Mouse (Mus musculus): ENCODE measurements at regions not wholly inside any gene's neighbourhood (a gene's known extent, or its start where the extent isn't known, plus 50 kb on each side); places are given as distances from the start of the nearest gene placed in this dataset.

DNA sequence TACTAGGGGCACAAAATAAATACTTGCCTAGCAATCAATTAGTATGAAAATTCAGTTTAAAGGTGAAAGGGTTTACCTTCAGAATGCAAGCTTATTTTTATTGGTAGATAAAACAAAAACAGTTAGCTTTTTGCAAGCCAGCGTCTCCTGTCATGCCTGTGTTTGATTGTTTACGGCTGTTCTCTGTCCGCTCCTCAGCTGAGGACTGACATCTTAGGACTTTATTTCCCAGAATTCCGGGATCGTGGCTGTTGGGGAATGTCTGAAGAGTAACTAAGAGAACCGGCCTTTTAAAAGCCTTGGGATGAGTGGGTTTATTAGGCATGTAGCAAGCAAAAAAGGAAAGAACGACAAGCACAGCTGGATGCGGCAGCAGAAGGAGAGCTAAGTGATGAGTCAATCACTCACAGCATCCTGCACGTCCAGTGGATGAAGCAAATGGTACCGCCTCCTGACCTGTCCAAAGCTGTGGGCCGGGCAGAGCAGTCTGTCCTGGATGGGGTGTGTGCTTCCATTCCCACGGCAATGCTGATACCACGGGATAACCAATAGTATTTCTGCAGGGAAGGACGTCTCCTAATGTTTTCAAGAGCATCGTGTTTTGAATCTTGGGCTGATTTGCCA lies 990.9 kb downstream of the Adgrl2 start:
- no peak for ATAC-seq (replicated peaks in 1 of 2; ENCODE audit: insufficient read depth in 1 of 2, low FRiP score in 2 of 2, low TSS enrichment in 1 of 2, low read depth in 1 of 2, poor library complexity in 2 of 2, severe bottlenecking in 2 of 2)

DNA sequence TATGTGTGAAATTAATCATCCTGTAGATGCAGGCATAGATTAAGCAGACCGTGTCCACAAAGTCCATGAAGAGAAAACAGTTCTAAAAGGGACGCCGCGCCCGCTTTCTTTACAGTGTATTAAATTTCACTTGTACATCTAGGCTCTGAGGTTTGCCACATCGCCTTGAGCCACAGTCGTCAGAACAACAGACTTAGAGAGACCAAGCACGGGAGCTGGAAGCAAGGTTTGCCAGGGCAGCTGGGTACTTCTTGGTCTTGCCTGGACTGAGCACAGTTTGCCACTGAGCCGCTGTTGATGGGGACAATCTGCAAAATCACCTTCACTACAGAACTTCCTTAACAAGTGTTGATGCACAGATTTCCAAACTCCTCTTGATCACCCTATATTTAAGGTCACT lies 998.6 kb downstream of the Adgrl2 start:
- no peak for ATAC-seq (replicated peaks in 1 of 2; ENCODE audit: insufficient read depth in 1 of 2, low FRiP score in 2 of 2, low TSS enrichment in 1 of 2, low read depth in 1 of 2, poor library complexity in 2 of 2, severe bottlenecking in 2 of 2)

DNA sequence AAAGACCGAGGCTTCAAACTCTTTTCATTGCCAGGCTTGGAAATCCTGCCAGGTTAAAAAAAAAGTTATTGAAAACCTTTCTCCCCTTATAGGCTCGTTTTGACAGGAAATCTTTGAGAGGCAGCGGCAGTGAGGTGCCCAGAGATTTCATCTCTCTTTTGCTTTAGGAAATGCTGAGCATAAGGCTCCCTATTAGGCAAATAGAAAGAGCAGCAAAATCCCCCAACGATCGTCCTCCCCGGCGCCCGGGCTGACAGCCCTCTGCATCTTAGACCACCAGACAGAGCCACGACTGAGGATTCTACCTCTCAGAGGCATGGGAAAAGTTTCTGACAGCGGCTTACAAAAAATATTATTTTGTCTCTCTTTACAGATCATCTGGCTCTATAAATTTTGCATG lies 999.5 kb downstream of the Adgrl2 start:
- no peak for ATAC-seq (replicated peaks in 1 of 2; ENCODE audit: insufficient read depth in 1 of 2, low FRiP score in 2 of 2, low TSS enrichment in 1 of 2, low read depth in 1 of 2, poor library complexity in 2 of 2, severe bottlenecking in 2 of 2)

DNA sequence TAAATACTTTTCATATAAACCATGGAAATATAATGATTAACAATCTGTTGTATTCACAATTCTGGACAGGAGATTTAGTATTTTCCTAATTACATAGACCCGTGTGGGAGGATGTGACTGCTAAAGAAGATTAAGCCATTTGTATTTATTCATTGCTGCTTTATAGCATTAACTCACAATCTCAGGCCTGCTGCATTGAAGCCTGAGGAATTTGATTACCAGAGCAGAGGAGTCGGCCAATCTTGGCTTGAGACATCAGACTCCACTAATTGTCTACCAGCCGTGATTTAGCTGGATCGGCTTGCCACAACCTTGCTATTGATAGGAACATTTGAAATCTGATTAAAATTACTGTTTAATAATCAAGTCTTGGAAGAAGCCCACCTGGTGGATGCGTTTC lies 1007.5 kb downstream of the Adgrl2 start:
- ATAC-seq (replicated peaks in 1 of 2; ENCODE audit: insufficient read depth in 1 of 2, low FRiP score in 2 of 2, low TSS enrichment in 1 of 2, low read depth in 1 of 2, poor library complexity in 2 of 2, severe bottlenecking in 2 of 2) = no peak

DNA sequence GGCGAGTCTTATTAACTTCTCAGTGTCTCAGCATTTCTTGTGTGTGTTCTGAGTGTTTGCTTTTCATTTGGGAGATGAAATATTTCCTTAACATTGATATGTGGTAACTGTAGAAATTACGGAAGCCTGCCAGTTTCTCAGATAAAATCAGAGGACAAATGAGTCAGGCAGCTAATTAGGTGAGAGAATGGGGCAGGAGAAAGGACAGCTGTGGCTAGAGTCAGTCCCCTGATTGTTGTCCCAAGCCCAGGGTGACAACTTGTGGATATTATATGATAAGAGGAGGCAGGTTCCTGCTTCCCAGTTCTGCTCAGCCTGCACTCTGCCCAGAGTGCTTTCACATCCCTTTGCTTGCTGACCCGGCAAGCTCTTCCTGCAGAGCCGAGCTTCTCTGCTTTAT lies 1008.7 kb downstream of the Adgrl2 start:
- no peak for ATAC-seq (replicated peaks in 1 of 2; ENCODE audit: insufficient read depth in 1 of 2, low FRiP score in 2 of 2, low TSS enrichment in 1 of 2, low read depth in 1 of 2, poor library complexity in 2 of 2, severe bottlenecking in 2 of 2)

DNA sequence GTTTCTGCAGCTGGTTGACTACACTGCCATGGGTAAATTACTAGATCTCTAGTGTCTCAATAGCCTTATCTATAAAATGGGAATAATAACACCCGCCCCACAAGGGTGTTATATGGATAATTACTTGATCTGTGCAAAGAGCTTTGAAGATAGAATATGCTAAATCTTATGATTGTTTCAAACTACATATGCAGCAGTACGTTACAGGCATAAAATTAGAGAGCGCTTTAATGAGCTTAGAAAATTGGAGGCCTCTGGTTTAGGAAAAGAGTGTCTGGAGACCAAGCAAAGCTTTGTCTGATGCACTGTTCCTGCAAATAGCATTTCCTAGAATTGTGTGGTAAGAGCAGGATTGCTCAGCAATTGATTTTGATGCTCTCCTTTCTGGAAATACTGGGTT lies 1013.8 kb downstream of the Adgrl2 start:
- no peak for ATAC-seq (replicated peaks in 1 of 2; ENCODE audit: insufficient read depth in 1 of 2, low FRiP score in 2 of 2, low TSS enrichment in 1 of 2, low read depth in 1 of 2, poor library complexity in 2 of 2, severe bottlenecking in 2 of 2)

DNA sequence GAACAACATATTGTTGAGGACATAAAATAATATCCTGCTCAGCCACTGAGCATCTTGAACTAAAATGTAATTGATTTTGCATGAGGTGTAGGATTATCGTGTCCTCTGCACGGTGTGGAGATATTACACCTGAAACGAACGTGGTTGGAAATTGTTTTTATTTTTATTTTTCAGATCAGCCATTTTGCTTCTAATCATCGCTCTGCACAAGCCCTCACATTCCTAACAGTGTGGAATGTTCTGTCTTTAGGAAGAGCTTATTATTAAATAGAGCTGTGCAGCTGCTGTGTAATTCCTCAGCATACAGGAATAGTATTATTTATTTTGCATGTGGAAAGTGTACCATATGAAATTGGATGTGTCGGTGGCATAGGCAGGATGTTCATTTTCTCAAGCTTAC lies 1014.3 kb downstream of the Adgrl2 start:
- no peak for ATAC-seq (replicated peaks in 1 of 2; ENCODE audit: insufficient read depth in 1 of 2, low FRiP score in 2 of 2, low TSS enrichment in 1 of 2, low read depth in 1 of 2, poor library complexity in 2 of 2, severe bottlenecking in 2 of 2)

DNA sequence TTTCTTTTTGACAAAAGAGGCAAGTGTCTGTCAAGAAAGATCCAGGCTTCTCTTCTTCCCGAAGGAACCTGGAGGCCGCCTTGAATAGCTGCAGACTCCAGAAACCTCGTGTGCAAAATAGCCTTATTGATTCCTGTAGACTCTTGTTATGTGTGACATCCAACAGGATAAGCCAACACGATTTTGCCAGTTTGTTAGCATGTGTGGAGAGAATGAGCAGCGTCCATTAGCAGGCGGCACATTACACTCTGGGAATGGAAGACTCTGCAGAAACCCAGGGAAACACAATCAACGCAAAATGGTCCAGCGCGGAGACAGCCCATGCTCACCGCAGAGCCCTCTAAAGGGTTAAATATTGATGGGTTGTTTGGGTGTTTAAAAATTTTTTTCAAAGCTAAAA lies 1014.9 kb downstream of the Adgrl2 start:
- ATAC-seq (replicated peaks in 1 of 2; ENCODE audit: insufficient read depth in 1 of 2, low FRiP score in 2 of 2, low TSS enrichment in 1 of 2, low read depth in 1 of 2, poor library complexity in 2 of 2, severe bottlenecking in 2 of 2) = no peak

DNA sequence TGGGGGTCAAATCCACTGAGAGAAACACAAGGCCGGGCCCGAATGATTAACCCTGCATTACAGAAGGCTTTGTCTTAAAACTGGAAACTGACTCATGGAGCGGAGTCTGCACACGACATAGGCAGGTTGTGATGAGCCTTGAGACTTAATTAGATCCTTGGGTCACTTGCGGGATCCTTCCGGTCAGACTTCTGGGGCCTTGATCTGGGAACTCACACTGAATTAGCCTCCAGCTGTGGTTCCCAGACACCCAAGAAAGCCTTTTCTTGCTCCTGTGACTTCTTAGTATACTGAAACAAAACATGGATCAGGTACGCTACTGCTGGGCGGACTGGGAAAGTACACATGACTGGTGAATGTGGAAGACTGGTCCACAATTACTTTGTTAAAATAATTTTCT lies 1015.8 kb downstream of the Adgrl2 start:
- no peak for ATAC-seq (replicated peaks in 1 of 2; ENCODE audit: insufficient read depth in 1 of 2, low FRiP score in 2 of 2, low TSS enrichment in 1 of 2, low read depth in 1 of 2, poor library complexity in 2 of 2, severe bottlenecking in 2 of 2)

DNA sequence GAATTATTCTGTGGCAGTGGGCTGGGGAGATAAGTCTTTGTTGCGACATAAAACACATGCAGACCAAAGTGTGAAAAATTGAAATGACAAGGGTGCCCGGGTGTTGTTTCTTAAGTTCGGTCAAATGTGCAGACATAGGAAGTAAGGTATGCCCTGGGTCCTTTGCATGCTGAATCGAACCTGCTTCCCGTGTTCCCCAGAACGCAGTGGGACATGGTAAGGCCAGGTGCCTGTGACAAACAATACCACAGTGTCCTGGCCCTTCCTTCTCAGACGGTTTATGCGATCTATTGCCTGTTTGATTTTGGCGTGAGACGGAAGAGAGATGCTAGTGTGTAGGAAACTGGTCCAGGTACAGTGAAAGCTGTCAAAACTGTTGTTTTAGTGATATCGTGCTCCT lies 1022.1 kb downstream of the Adgrl2 start:
- no peak for ATAC-seq (replicated peaks in 1 of 2; ENCODE audit: insufficient read depth in 1 of 2, low FRiP score in 2 of 2, low TSS enrichment in 1 of 2, low read depth in 1 of 2, poor library complexity in 2 of 2, severe bottlenecking in 2 of 2)

DNA sequence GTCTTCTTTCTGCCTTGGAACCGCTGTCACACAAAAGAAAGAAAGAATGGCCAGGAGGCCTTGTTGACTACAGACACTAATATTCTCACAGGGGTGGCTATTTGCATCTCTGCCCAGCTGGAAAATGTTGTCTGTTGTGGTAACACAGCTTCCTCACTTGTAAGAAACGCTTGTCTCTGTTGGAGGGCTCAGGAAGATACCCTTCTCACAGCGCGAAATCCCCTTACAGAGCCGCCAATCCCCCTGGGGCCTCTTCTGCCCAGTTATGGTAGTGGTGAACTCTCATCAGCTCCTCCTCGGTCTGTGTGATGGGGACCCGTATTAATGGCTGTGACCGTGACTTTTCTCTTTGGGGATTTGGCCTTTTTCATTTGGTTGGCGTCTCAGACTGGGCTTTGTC lies 1022.5 kb downstream of the Adgrl2 start:
- no peak for ATAC-seq (replicated peaks in 1 of 2; ENCODE audit: insufficient read depth in 1 of 2, low FRiP score in 2 of 2, low TSS enrichment in 1 of 2, low read depth in 1 of 2, poor library complexity in 2 of 2, severe bottlenecking in 2 of 2)

DNA sequence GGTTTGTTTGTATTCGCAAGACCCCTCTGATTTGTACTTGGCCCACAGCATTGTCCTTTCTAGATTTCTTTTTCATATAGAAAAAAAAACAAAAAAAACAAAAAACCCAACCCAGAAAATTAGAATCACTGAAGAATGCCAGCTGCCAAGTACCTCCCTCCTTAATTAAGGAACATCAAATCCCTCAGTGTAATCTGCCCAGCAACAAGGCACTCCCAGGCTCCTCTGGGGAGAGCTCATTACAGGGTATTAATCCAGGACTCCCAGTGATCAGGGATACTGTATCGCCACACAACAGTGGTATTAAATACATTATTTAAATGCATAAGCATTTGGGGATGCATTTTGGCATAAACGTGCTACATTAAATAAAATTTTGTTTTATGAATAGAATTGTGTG lies 1023.1 kb downstream of the Adgrl2 start:
- no peak for ATAC-seq (replicated peaks in 1 of 2; ENCODE audit: insufficient read depth in 1 of 2, low FRiP score in 2 of 2, low TSS enrichment in 1 of 2, low read depth in 1 of 2, poor library complexity in 2 of 2, severe bottlenecking in 2 of 2)

DNA sequence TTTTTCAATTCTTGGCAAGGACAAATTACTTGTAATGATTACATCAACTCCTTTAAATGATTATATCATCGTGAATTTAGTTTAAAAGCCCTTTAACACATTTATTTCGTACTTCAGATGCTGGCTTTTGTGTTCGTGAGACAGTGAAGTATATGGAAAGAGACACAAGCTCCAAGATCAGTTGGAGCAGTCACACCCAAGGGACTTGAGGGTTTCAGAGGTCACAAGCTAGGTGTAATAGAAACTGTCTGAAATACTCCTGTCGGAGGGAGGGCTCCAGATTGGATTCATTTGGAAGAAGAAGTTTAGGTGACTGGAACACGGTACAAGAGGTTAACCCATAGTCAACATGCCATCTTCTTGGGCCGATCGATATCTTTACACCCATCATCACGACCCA lies 1023.5 kb downstream of the Adgrl2 start:
- ATAC-seq (replicated peaks in 1 of 2; ENCODE audit: insufficient read depth in 1 of 2, low FRiP score in 2 of 2, low TSS enrichment in 1 of 2, low read depth in 1 of 2, poor library complexity in 2 of 2, severe bottlenecking in 2 of 2) = no peak

DNA sequence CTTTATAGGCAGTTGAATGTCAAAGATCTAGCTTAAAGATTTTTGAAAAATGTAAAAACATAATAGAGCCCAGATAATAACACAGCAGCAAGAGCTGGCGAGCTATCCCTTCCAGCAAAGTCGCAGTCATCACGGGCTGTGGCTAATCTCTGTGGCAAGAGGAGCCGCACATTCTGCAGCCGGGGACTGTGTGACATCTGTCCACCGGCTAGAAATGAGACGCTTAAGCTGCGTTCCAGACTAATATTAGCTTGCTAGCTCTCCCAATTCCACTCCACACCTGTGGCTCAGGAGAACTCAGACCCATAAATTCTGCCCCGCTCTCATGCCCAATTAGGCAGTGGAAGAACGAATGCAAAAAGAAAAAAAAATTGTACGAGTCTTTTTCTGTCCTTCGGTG lies 1024.0 kb downstream of the Adgrl2 start:
- ATAC-seq (replicated peaks in 1 of 2; ENCODE audit: insufficient read depth in 1 of 2, low FRiP score in 2 of 2, low TSS enrichment in 1 of 2, low read depth in 1 of 2, poor library complexity in 2 of 2, severe bottlenecking in 2 of 2) = no peak

DNA sequence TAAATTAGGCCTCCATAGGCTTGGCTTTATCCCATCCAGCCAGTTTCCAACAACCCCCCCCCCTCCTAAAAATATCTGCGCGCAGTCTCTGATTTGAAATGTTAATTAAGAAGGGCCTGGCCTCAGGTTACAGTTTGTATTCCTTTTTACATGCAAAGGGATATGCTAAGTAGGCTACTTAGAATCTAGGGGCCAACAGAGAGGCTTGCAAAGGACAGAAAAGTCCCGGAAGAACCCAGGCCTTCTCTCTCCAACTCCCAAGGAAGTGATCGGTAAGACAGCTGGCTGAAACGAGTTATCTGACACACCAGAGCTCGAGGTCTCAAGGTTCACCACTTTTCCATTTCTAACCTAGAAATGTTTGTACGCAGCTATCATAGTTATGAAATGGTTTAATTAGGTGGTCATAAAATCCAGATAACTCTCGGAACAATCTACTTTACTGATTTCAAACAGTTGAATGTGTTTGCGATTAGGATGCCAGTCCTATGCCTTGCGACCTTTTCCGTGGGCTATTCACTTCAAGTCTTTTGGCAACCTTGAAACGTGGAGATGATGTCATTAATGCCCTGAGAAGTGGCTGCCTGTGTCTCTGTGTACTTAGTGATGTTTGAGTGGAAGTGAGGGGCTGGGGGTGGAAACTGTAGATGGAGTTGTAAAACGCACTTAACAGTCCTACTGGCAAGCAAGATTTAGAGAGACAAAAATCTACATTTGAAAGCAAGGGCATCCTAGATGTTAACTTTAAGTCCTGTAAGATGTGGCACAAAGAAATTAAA lies 1026.5 kb downstream of the Adgrl2 start:
- no peak for ATAC-seq (replicated peaks in 1 of 2; ENCODE audit: insufficient read depth in 1 of 2, low FRiP score in 2 of 2, low TSS enrichment in 1 of 2, low read depth in 1 of 2, poor library complexity in 2 of 2, severe bottlenecking in 2 of 2)

DNA sequence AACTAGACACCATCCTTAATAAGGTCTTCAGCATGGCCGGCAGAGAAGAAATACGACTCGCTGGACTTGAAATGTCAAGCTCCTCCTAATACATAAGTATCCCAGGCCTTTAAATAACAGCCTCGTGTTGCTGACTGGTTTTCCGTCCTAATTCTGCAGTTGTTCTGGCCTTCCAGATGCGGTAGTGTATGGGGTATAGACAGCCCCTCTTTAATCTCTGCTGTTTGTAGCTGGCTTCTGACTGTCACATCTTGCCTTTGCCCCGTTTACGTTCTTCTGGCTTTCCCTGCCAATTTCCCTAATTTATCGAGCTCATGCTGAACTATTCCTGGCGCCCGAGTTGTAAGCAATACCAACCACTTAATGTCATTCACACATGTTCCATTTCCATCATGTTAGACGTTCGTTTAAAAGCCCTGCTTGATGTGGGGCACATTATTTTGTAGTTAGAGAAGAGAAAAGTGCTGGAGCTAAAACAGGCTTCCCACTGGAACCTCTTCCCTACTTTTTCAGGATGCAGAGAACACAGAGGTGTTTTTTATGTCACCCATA lies 1042.2 kb downstream of the Adgrl2 start:
- no peak for ATAC-seq (replicated peaks in 1 of 2; ENCODE audit: insufficient read depth in 1 of 2, low FRiP score in 2 of 2, low TSS enrichment in 1 of 2, low read depth in 1 of 2, poor library complexity in 2 of 2, severe bottlenecking in 2 of 2)

DNA sequence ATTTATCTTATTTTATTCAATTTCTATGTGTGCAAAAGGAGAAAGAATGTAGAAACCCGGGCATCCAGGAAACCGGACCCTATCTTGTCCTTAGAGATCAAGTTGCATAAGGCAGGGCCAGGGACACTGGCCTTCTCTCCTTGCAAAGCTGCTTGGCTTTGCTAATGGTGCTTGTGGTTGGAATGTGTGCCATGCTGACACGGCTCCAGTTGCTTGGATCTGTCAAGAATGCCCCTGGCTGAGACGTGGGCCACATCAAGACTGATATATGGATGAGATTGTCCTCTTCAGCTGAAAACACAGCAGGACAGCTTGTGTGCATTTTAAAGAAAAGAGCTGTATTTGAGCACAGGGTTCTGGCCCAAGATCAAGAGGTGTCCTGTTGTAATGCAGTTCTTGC lies 1047.0 kb downstream of the Adgrl2 start:
- ATAC-seq (replicated peaks in 1 of 2; ENCODE audit: insufficient read depth in 1 of 2, low FRiP score in 2 of 2, low TSS enrichment in 1 of 2, low read depth in 1 of 2, poor library complexity in 2 of 2, severe bottlenecking in 2 of 2) = no peak

DNA sequence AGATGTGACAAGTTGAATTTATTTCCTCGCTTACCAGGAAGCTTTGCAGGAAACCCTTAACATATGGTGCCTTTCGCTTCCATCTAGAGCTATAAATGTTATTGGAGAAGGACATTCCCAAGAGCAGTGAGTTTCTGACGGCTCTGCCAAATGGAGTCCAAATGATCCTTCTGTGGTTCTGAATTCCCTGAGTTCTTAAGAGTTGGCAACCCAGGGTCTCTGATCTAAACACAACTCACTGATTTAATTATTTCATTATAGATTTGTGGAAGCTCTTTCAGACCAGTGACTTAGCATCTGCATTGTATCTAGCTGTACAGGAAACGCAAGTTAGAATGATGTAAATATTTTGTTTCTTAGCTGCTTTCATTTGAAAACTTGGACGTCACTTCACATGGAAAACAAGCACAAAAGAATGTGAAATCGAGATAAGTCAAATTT lies 1059.5 kb downstream of the Adgrl2 start:
- no peak for ATAC-seq (replicated peaks in 1 of 2; ENCODE audit: insufficient read depth in 1 of 2, low FRiP score in 2 of 2, low TSS enrichment in 1 of 2, low read depth in 1 of 2, poor library complexity in 2 of 2, severe bottlenecking in 2 of 2)

DNA sequence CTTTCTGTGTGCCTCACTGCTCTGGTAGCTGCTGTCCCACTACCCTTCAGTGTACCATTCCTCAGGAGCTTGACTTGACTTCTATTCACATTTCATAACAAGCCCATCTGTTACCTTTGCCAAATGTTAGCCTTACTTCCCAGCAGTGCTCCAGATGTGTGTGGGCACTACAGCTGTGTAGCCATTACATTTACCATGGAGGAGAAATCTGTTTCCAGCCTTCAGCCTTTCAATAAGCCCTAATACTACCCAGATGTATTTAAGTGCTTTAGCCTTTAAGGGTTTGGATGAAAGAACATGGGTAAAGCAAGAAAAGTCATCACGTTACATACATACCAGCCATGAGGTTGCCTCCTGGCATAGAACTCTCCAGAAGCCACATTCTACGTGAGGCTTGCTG lies 1068.0 kb downstream of the Ttll7 start:
- ATAC-seq (replicated peaks in 1 of 2; ENCODE audit: insufficient read depth in 1 of 2, low FRiP score in 2 of 2, low TSS enrichment in 1 of 2, low read depth in 1 of 2, poor library complexity in 2 of 2, severe bottlenecking in 2 of 2) = no peak

All from hematopoietic stem cell, adult 5-6 weeks (primary cell).